In the genomic region with DNA sequence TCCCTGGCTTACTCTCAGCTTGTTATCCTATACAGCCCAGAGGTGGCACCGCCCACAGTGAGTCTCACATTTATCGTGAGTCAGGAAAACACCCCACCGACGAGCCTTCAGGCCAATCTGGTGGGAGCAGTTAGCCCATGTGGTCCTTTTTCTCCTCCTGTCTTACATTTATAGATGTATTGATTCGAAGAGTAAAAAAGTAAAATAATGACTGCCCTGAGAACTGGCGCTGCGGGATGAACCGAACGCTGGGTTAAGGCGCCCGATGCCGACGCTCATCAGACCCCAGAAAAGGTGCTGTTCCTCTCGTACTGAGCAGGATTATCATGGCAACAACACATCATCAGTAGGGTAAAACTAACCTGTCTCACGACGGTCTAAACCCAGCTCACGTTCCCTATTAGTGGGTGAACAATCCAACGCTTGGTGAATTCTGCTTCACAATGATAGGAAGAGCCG, we compare ENCODE assay signal across 8 mouse cellular contexts. TPM values are rescaled to one million over a fixed set of nuclear protein-coding genes. Genes with fewer than 3 reads are reported as not detected.
DNase-seq lines count a peak whose midpoint lies in the region; ATAC-seq and TF ChIP-seq lines count a peak whose summit lies in the region.

No protein-coding gene starts in this region.

- no peaks in the 10 kb centered on the region for H3K4me1 ChIP-seq in hindbrain, postnatal 0 days (ENCODE audit: insufficient read depth, low read length)

- no peaks in the 10 kb centered on the region for H3K27me3 ChIP-seq in Patski
- H3K27me3 ChIP-seq in hindbrain, postnatal 0 days (ENCODE audit: insufficient read depth, low read length), result no peaks in the 10 kb centered on the region

- no peak overlapping the region for H3K27ac ChIP-seq in hindbrain, postnatal 0 days

- DNase-seq in Patski (ENCODE audit: low read depth, low spot score), result peak; percentile 100
- peak; percentile 100 for DNase-seq in cerebellum, postnatal 14 days
- peak; percentile 100 for DNase-seq in gastrocnemius, adult 18-20 months (ENCODE audit: low spot score)
- peak; percentile 99 for DNase-seq in hindbrain, postnatal 0 days (ENCODE audit: low spot score)
- DNase-seq in left cerebral cortex, adult 18-20 months (ENCODE audit: low spot score in 2 of 2), result peak; percentile 100
- DNase-seq in lung, postnatal 4 days, result peak; percentile 89 to 100
- peak; percentile 100 for DNase-seq in right cerebral cortex, adult 2 months (ENCODE audit: low spot score in 2 of 2)
- DNase-seq in urinary bladder, postnatal 25 days (ENCODE audit: low spot score), result peak; percentile 100

- TF ChIP-seq CTCF in Patski (IDR thresholded peaks at IDR 0.05), result no peak
- no peak for TF ChIP-seq CTCF in hindbrain, postnatal 0 days (IDR thresholded peaks at IDR 0.05; ENCODE audit: low read depth)

- in situ Hi-C loops in Patski (cut with MboI; ENCODE audit: low pct_unique_long_range_greater_than_20kb), result no loop called here

- H3K36me3 ChIP-seq in hindbrain, postnatal 0 days (ENCODE audit: insufficient read depth, low read length), result no peaks in the 10 kb centered on the region

- 53% methylated on average over 19 of the region's 19 CpGs for WGBS in hindbrain, postnatal 0 days

- no peak overlapping the region for H3K4me2 ChIP-seq in hindbrain, postnatal 0 days (ENCODE audit: low read depth, low read length)

- POLR2A ChIA-PET in Patski (lab: Charles Lee), result no interaction called here

- no peak overlapping the region for H3K9ac ChIP-seq in hindbrain, postnatal 0 days (replicated peaks; ENCODE audit: low read length)

- peak; percentile 99 for ATAC-seq in Patski
- ATAC-seq in hindbrain, postnatal 0 days, result peak; percentile 84

- no peak overlapping the region for H3K4me3 ChIP-seq in hindbrain, postnatal 0 days (ENCODE audit: low read length)

- CTCF ChIA-PET in Patski (lab: Charles Lee), result no interaction called here

- H3K9me3 ChIP-seq in hindbrain, postnatal 0 days (ENCODE audit: low read length), result no peaks in the 10 kb centered on the region

RNA-seq across cellular contexts. Expression of a gene that starts 2.8 kb away (rescaled TPM):
- 28.6 TPM for polyA plus RNA-seq in Patski (2021)
- 100 to 1,000 TPM; 188 to 197 TPM for total RNA-seq in gastrocnemius, adult 18-20 months (2021)
- 53.8 and 55.9 TPM in 2 replicates for total RNA-seq in hindbrain, postnatal 0 days (2014; rRNA removed)
- 54.6 and 55.2 TPM in 2 replicates for polyA plus RNA-seq in hindbrain, postnatal 0 days (2015; fragmentation: Nextera tagmentation; extraction: Ambion mirVana)
- total RNA-seq in left cerebral cortex, adult 18-20 months (2021), result 100 to 1,000 TPM; 148 to 152 TPM

RNA-seq across cellular contexts. Expression of a gene that starts 42.4 kb away (rescaled TPM):
- 8.2 TPM for polyA plus RNA-seq in Patski (2021)
- 1 to 10 TPM; 4.3 to 5.1 TPM for total RNA-seq in gastrocnemius, adult 18-20 months (2021)
- 0.93 and 2.5 TPM in 2 replicates for total RNA-seq in hindbrain, postnatal 0 days (2014; rRNA removed)
- 1.2 and 1.5 TPM in 2 replicates for polyA plus RNA-seq in hindbrain, postnatal 0 days (2015; fragmentation: Nextera tagmentation; extraction: Ambion mirVana)
- 1 to 10 TPM; 4.0 to 5.6 TPM for total RNA-seq in left cerebral cortex, adult 18-20 months (2021)

RNA-seq across cellular contexts. Expression of a gene that starts 43.1 kb away (rescaled TPM):
- 21.2 TPM for polyA plus RNA-seq in Patski (2021)
- total RNA-seq in gastrocnemius, adult 18-20 months (2021), result 1 to 10 TPM; 3.1 to 5.0 TPM
- total RNA-seq in hindbrain, postnatal 0 days (2014; rRNA removed), result 2.5 and 3.5 TPM in 2 replicates
- 3.6 and 3.8 TPM in 2 replicates for polyA plus RNA-seq in hindbrain, postnatal 0 days (2015; fragmentation: Nextera tagmentation; extraction: Ambion mirVana)
- 1 to 10 TPM; 2.3 to 3.4 TPM for total RNA-seq in left cerebral cortex, adult 18-20 months (2021)

RNA-seq across cellular contexts. Expression of a gene that starts 59.6 kb away (rescaled TPM):
- polyA plus RNA-seq in Patski (2021), result 1.9 TPM
- total RNA-seq in gastrocnemius, adult 18-20 months (2021), result 1 to 10 TPM; 2.2 to 2.4 TPM
- total RNA-seq in hindbrain, postnatal 0 days (2014; rRNA removed), result 5.6 and 6.1 TPM in 2 replicates
- polyA plus RNA-seq in hindbrain, postnatal 0 days (2015; fragmentation: Nextera tagmentation; extraction: Ambion mirVana), result 4.9 and 6.8 TPM in 2 replicates
- total RNA-seq in left cerebral cortex, adult 18-20 months (2021), result 1 to 10 TPM; 3.4 to 4.8 TPM
